In genomic region chr13:56681924-56682323, GRCm38 (mm10) we compare ENCODE assay signal across 14 mouse cellular contexts. TPM values are rescaled to one million over a fixed set of nuclear protein-coding genes. Genes with fewer than 3 reads are reported as not detected.
A peak's percentile ranks its signal among the peaks of the same experiment; 100 is the strongest.
DNase-seq lines count a peak whose midpoint lies in the region; ATAC-seq and TF ChIP-seq lines count a peak whose summit lies in the region.
"Had no signal": no experiment of that assay in that cellular context is flagged by ENCODE, and none has a peak within 500 bp of the region (broad histone marks: within the 10 kb centered on the region; RNA-seq: fewer than 3 reads in every experiment).

No protein-coding gene starts in this region.

- peak overlapping the region; percentile 61 for H3K27ac ChIP-seq in gastrocnemius, adult 2 months
- peak overlapping the region; percentile 66; the same call in 1 of the 2 replicates for H3K27ac ChIP-seq in lung, embryonic 14.5 days (ENCODE audit: low read depth)
- H3K27ac ChIP-seq: embryonic facial prominence, embryonic 12.5 days; left cerebral cortex, adult 2 months; limb, embryonic 12.5 days; midbrain, embryonic 12.5 days had no signal

- H3K9ac ChIP-seq in lung, embryonic 14.5 days = no peak overlapping the region
- H3K9ac ChIP-seq: embryonic facial prominence, embryonic 12.5 days; limb, embryonic 12.5 days; liver, postnatal 0 days; midbrain, embryonic 12.5 days had no signal

- peaks cover 30% of the 10 kb centered on the region for H3K4me1 ChIP-seq in lung, embryonic 14.5 days (ENCODE audit: insufficient read depth)

- peak overlapping the region; percentile 66 for H3K4me3 ChIP-seq in gastrocnemius, adult 2 months
- H3K4me3 ChIP-seq in lung, embryonic 14.5 days (ENCODE audit: low read depth, low read length) = no peak overlapping the region
- no peak overlapping the region for H3K4me3 ChIP-seq in myocyte
- H3K4me3 ChIP-seq: embryonic facial prominence, embryonic 12.5 days; left cerebral cortex, adult 2 months; limb, embryonic 12.5 days; midbrain, embryonic 12.5 days had no signal

- H3ac ChIP-seq in myocyte (ENCODE audit: control insufficient read depth, insufficient read length) = no peak overlapping the region

- intact Hi-C loops in gastrocnemius, adult 2 months (cut with DNase I) = no loop called here

- TF ChIP-seq POLR2A in myocyte (IDR thresholded peaks at IDR 0.05; ENCODE audit: insufficient read length, low read depth) = no peak

- no peak for ATAC-seq in lung, embryonic 14.5 days (ENCODE audit: insufficient read depth)
- ATAC-seq in megakaryocyte progenitor cell, adult 5-6 weeks (replicated peaks; ENCODE audit: poor library complexity) = no peak
- ATAC-seq: inflammation-experienced regulatory T-cells, adult 6 months; liver, postnatal 0 days had no signal

- DNase-seq in gastrocnemius, adult 2 months = no peak
- DNase-seq in gastrocnemius, postnatal 4 days (ENCODE audit: low spot score in 2 of 2) = no peak
- DNase-seq in lung, embryonic 14.5 days = no peak
- DNase-seq in lung, postnatal 25 days (ENCODE audit: low spot score) = no peak
- DNase-seq in T-cell, adult 2 months (ENCODE audit: low spot score) = peak; percentile 42
- DNase-seq in embryo, embryonic 11 days = no peak
- DNase-seq: liver, postnatal 0 days had no signal

- no peaks in the 10 kb centered on the region for H3K79me2 ChIP-seq in myocyte (ENCODE audit: control insufficient read depth, insufficient read depth)

- 46% methylated on average over 4 of the region's 4 CpGs for WGBS in lung, embryonic 14.5 days

- TF ChIP-seq CTCF in gastrocnemius, adult 2 months (IDR thresholded peaks at IDR 0.05) = no peak
- no peak for TF ChIP-seq CTCF in lung, embryonic 14.5 days (IDR thresholded peaks at IDR 0.05; ENCODE audit: low read depth)

- H3K36me3 ChIP-seq in lung, embryonic 14.5 days (ENCODE audit: insufficient read depth) = no peaks in the 10 kb centered on the region
- H3K36me3 ChIP-seq in myocyte (ENCODE audit: control insufficient read depth, insufficient read depth) = no peaks in the 10 kb centered on the region
- H3K36me3 ChIP-seq: embryonic facial prominence, embryonic 12.5 days; limb, embryonic 12.5 days; midbrain, embryonic 12.5 days had no signal

- H3K4me2 ChIP-seq in lung, embryonic 14.5 days = peak overlapping the region; percentile 28
- H3K4me2 ChIP-seq in myocyte (ENCODE audit: low read depth) = peak overlapping the region; percentile 46
- H3K4me2 ChIP-seq: embryonic facial prominence, embryonic 12.5 days; limb, embryonic 12.5 days; midbrain, embryonic 12.5 days had no signal

- no peaks in the 10 kb centered on the region for H3K27me3 ChIP-seq in lung, embryonic 14.5 days (ENCODE audit: insufficient read depth, low read length)
- no peaks in the 10 kb centered on the region for H3K27me3 ChIP-seq in myocyte (ENCODE audit: control insufficient read depth, insufficient read depth, insufficient read length)
- H3K27me3 ChIP-seq: embryonic facial prominence, embryonic 12.5 days; limb, embryonic 12.5 days had no signal

- H3K9me3 ChIP-seq in lung, embryonic 14.5 days (ENCODE audit: low read depth, low read length) = no peaks in the 10 kb centered on the region
- H3K9me3 ChIP-seq: embryonic facial prominence, embryonic 12.5 days; limb, embryonic 12.5 days; midbrain, embryonic 12.5 days had no signal

TF ChIP-seq in myocyte, 11 proteins besides CTCF, POLR2A, EP300 and RAD21:
- TF ChIP-seq E2F4 (IDR thresholded peaks at IDR 0.05; ENCODE audit: insufficient read depth) (no peak), CEBPB (IDR thresholded peaks at IDR 0.05; ENCODE audit: insufficient read depth, poor library complexity, severe bottlenecking) (no peak), MYOD1 (IDR thresholded peaks at IDR 0.05; ENCODE audit: control insufficient read depth in 1 of 3, insufficient read length in 2 of 3, low read depth in 2 of 3) (no peak), MYOG (IDR thresholded peaks at IDR 0.05; ENCODE audit: control insufficient read depth in 1 of 3, insufficient read depth in 1 of 3, insufficient read length in 2 of 3, low read depth in 2 of 3) (no peak), USF1 (IDR thresholded peaks at IDR 0.05; ENCODE audit: low read depth) (no peak), TCF3 (IDR thresholded peaks at IDR 0.05; ENCODE audit: insufficient read length, low read depth) (no peak), SRF (IDR thresholded peaks at IDR 0.05; ENCODE audit: control insufficient read depth, insufficient read length, low read depth) (no peak), POLR2AphosphoS2 (IDR thresholded peaks at IDR 0.05; ENCODE audit: insufficient read length, low read depth) (no peak), MAX (IDR thresholded peaks at IDR 0.05; ENCODE audit: low read depth) (no peak), REST (IDR thresholded peaks at IDR 0.05; ENCODE audit: insufficient read depth, insufficient read length) (no peak)

RNA-seq across cellular contexts. Expression of gene Smad5, which starts 20.9 kb away (rescaled TPM):
- total RNA-seq in gastrocnemius, adult 2 months (2021) = 10 to 100 TPM; 24.4 to 24.5 TPM
- 10 to 100 TPM; 47.6 to 52.3 TPM for total RNA-seq in gastrocnemius, postnatal 4 days (2021)
- 59.2 and 62.0 TPM in 2 replicates for polyA plus RNA-seq in lung, embryonic 14.5 days (2014; fragmentation: Nextera tagmentation; extraction: Ambion mirVana)
- 12.7 TPM for polyA plus RNA-seq in myocyte (2012; fragmentation: generic; extraction: Trizol)
- 58.7 and 72.0 TPM in 2 replicates for total RNA-seq in megakaryocyte progenitor cell, adult 5-6 weeks (2015)
- 22.6 and 32.3 TPM in 2 replicates for total RNA-seq in megakaryocyte progenitor cell, adult 5-6 weeks (2017)
